Mouse (Mus musculus) heart, embryonic 14.5 days (tissue): ENCODE data around the gene Aspa. TPM values are rescaled to one million over a fixed set of nuclear protein-coding genes. Genes with fewer than 3 reads are reported as not detected.

Experiments
- ATAC-seq: fragments of 200-750 bp; cut with Nextera tagmentation; 2 replicates; pipeline ENCODE4 v1.8.0; 2017; ENCODE audit warnings: low read depth, moderate TSS enrichment; ENCODE audit not compliant: insufficient number of reproducible peaks, insufficient read depth, low FRiP score
- H3K27ac ChIP-seq, 2 experiments: fragments of 200-500 bp in 1 of 2; fragments of 300-500 bp in 1 of 2; sonication (generic) in 1 of 2; replicated peaks in 1 of 2; 2 replicates each; pipeline ENCODE4 v1.5.1; 2012 to 2014; ENCODE audit warnings: low read depth in 2 of 2, low read length in 2 of 2, control low read depth in 1 of 2, mild to moderate bottlenecking in 1 of 2, mixed read lengths in 1 of 2; ENCODE audit not compliant: control insufficient read depth in 1 of 2, insufficient read depth in 1 of 2
- H3K27me3 ChIP-seq: fragments of 300-500 bp; sonication (generic); 2 replicates; pipeline ENCODE4 v1.6.1; 2014; ENCODE audit warnings: mild to moderate bottlenecking, low read length, control low read depth; ENCODE audit not compliant: control insufficient read depth, insufficient read depth
- H3K36me3 ChIP-seq: fragments of 300-500 bp; sonication (generic); 2 replicates; pipeline ENCODE4 v1.6.1; 2014; ENCODE audit warnings: mild to moderate bottlenecking, control low read depth, low read length, mixed read lengths; ENCODE audit not compliant: control insufficient read depth, insufficient read depth
- H3K4me1 ChIP-seq, 2 experiments: fragments of 200-500 bp in 1 of 2; fragments of 300-500 bp in 1 of 2; sonication (generic) in 1 of 2; 2 replicates each; pipeline ENCODE4 v1.6.1; 2012 to 2014; ENCODE audit warnings: low read length in 2 of 2, control low read depth in 1 of 2, mixed read lengths in 1 of 2; ENCODE audit not compliant: control insufficient read depth in 2 of 2, insufficient read depth in 2 of 2
- H3K4me2 ChIP-seq: fragments of 300-500 bp; sonication (generic); 2 replicates; pipeline ENCODE4 v1.6.1; 2014; ENCODE audit warnings: mild to moderate bottlenecking, low read length
- H3K4me3 ChIP-seq, 2 experiments: fragments of 200-500 bp in 1 of 2; fragments of 300-500 bp in 1 of 2; sonication (generic) in 1 of 2; 2 replicates each; pipeline ENCODE4 v1.5.1; 2012 to 2014; ENCODE audit warnings: low read length in 2 of 2, mild to moderate bottlenecking in 2 of 2, control low read depth in 1 of 2, low read depth in 1 of 2, moderate library complexity in 1 of 2; ENCODE audit not compliant: control insufficient read depth in 1 of 2, insufficient read depth in 1 of 2
- H3K9ac ChIP-seq: fragments of 300-500 bp; sonication (generic); 2 replicates; pipeline ENCODE4 v1.6.1; 2014; ENCODE audit warnings: mild to moderate bottlenecking, low read length
- H3K9me3 ChIP-seq: fragments of 300-500 bp; sonication (generic); 2 replicates; pipeline ENCODE4 v1.6.1; 2016; ENCODE audit warnings: low read length, control low read depth; ENCODE audit not compliant: control insufficient read depth
- whole genome bisulfite sequencing: fragments of 180-500 bp; shearing (Covaris S2); extraction: QIAGEN DNeasy Blood & Tissue Kit; methylation state at CpG from one replicate; pipeline ENCODE4 v1.1.7; 2014; 5-methylcytosine and 5-hydroxymethylcytosine counted together
- polyA plus RNA-seq: library from polyadenylated mRNA; unstranded; fragments of >200 nt; fragmentation: Nextera tagmentation; extraction: Ambion mirVana; gene quantifications from 2 replicates; pipeline ENCODE4 v1.2.1, GENCODE M21; 2014

Gene Aspa
- polyA plus RNA-seq, 1 experiment from 2014 or later = 0.14 TPM

DNA sequence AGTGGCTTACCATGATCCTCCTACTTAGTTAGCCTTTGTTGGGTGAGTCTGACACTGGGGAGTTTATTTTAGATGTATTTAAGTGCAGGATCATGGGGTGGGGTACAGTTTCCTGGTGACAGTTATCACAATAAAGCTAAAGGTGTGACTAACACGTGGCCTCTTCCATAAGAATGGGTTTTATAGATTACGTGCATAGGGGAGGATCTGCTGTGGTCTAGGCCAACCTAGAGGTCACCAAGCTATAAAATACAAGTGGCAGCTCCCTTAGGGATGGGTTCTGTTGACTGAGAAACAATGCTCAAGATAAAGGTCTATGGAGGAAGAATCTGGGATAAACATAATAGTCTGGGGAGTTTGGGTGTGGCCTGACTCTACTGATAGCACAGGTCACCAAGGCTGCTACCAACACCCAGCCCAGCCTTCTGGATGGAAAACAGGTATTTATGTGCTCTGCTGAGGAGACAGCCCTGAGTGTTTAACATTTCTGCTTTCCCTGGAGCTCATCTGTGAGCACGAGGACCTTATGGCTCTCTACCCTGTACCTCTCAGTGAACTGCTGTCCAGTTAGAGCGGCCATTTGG lies 71.9 kb downstream of the Aspa start:
- Histone ChIP-seq H3K9ac (no peak overlapping the region), H3K4me1 (no peaks in the 10 kb centered on the region), H3K27me3 (no peaks in the 10 kb centered on the region), H3K4me3 (no peak overlapping the region), H3K4me2 (no peak overlapping the region), H3K9me3 (no peaks in the 10 kb centered on the region), H3K27ac (no peak overlapping the region), H3K36me3 (no peaks in the 10 kb centered on the region)
- no peak for ATAC-seq
- WGBS = 63% methylated on average over 4 of the region's 4 CpGs

Other genes starting within 250 kb of the Aspa start
- 0.22 and 0.36 TPM in 2 replicates for gene Itgae, start 239.0 kb downstream of the Aspa start, polyA plus RNA-seq
- 7.9 and 8.8 TPM in 2 replicates for gene Haspin, start 191.3 kb downstream of the Aspa start, polyA plus RNA-seq
- gene P2rx5, start 169.2 kb downstream of the Aspa start, polyA plus RNA-seq = 1.3 and 1.6 TPM in 2 replicates
- 114 and 121 TPM in 2 replicates for gene Emc6, start 152.6 kb downstream of the Aspa start, polyA plus RNA-seq
- 270 TPM in 2 replicates for gene Tax1bp3, start 152.5 kb downstream of the Aspa start, polyA plus RNA-seq
- 12.3 and 14.0 TPM in 2 replicates for gene Ctns, start 130.6 kb downstream of the Aspa start, polyA plus RNA-seq
- gene Shpk, start 130.1 kb downstream of the Aspa start, polyA plus RNA-seq = 0.41 and 0.66 TPM in 2 replicates
- gene Trpv1, start 95.3 kb downstream of the Aspa start, polyA plus RNA-seq = not detected in 2 replicates
- 0.04 and 0.15 TPM in 2 replicates for gene Trpv3, start 62.2 kb downstream of the Aspa start, polyA plus RNA-seq
- not detected in 2 replicates for gene Gm49340, start 145 bp upstream of the Aspa start, polyA plus RNA-seq
- gene Spata22, start 145 bp upstream of the Aspa start, polyA plus RNA-seq = not detected in 2 replicates
- gene Olfr20, start 21.2 kb upstream of the Aspa start, polyA plus RNA-seq = not detected in 2 replicates
- gene Olfr376, start 41.6 kb upstream of the Aspa start, polyA plus RNA-seq = not detected in 2 replicates
- not detected in 2 replicates for gene Olfr1, start 70.0 kb upstream of the Aspa start, polyA plus RNA-seq
- not detected in 2 replicates for gene Olfr378, start 98.9 kb upstream of the Aspa start, polyA plus RNA-seq
- gene Olfr380, start 127.9 kb upstream of the Aspa start, polyA plus RNA-seq = not detected in 2 replicates
- not detected in 2 replicates for gene Olfr381, start 162.0 kb upstream of the Aspa start, polyA plus RNA-seq
- not detected in 2 replicates for gene Olfr382, start 187.6 kb upstream of the Aspa start, polyA plus RNA-seq